Mouse (Mus musculus) bone marrow, adult 2 months (tissue): ENCODE results near the gene Glis1.

Experiments
- CTCF ChIP-seq: fragments of 200-500 bp; IDR thresholded peaks from 2 replicates; pipeline ENCODE4 v1.5.1; 2011; ENCODE audit warnings: low read length, control low read depth; ENCODE audit not compliant: control insufficient read depth, insufficient read depth
- POLR2A ChIP-seq: fragments of 200-500 bp; IDR thresholded peaks from 2 replicates; pipeline ENCODE4 v1.6.1; 2011; ENCODE audit warnings: low read depth, mild to moderate bottlenecking, control low read depth, low read length, borderline replicate concordance; ENCODE audit not compliant: control insufficient read depth

GRCm38 (mm10) chr4:107520816-107521215 is 86.4 kb downstream of the Glis1 start:
- TF ChIP-seq CTCF (no peak), POLR2A (no peak)
